9 mouse cellular contexts compared by ENCODE assay signal in the genomic region with DNA sequence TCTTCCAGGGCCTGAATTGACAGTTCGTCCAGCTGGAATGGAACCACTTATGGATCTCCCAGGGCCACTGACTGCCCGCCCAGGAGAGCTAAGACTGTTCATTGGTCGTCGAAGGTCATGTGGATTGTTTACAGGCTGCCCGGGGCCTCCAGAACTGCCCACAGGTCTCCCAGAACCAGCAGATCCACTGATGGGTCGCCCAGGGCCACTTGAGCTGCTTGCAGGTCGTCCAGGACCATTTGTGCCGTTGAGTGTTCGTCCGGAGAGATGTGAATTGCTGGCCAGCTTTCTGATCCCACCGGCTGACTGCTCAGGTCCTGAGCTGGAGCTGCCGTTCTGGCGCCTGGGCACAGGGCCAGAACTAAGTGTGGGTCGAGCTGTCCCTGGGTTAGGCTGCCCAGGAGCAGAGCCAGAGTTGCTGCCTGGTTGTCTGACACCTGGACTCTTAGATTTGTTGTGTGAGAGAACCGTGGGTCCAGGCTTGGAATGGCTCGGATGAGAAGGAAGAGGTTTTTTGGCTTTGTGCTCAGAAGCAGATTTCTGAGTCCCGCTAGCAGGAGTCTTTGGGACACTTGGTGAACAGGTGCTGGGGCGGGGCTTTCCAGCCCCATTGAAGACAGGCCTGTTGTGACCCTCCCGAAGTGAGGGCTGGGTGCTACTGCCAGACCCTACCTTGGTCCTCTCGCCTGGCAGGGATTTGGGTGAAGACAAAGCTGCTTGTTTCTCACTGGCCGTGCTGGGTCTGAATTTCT. TPM values are rescaled to one million over a fixed set of nuclear protein-coding genes. Genes with fewer than 3 reads are reported as not detected.
DNase-seq lines count a peak whose midpoint lies in the region; ATAC-seq lines count a peak whose summit lies in the region.
"Had no signal": no experiment of that assay in that cellular context is flagged by ENCODE, and none has a peak within 500 bp of the region (broad histone marks: within the 10 kb centered on the region; RNA-seq: fewer than 3 reads in every experiment).

No protein-coding gene starts in this region.

- H3K36me3 ChIP-seq in hindbrain, embryonic 15.5 days = peaks cover 54% of the 10 kb centered on the region
- peaks cover 60% of the 10 kb centered on the region for H3K36me3 ChIP-seq in hindbrain, embryonic 14.5 days (replicated peaks; ENCODE audit: control insufficient read depth, insufficient read depth)
- H3K36me3 ChIP-seq in heart, embryonic 14.5 days (ENCODE audit: control insufficient read depth, insufficient read depth, low read length) = peaks cover 66% of the 10 kb centered on the region
- H3K36me3 ChIP-seq in liver, embryonic 16.5 days (ENCODE audit: control insufficient read depth, insufficient read depth) = peaks cover 40% of the 10 kb centered on the region
- H3K36me3 ChIP-seq in embryonic facial prominence, embryonic 10.5 days (replicated peaks) = peaks cover 66% of the 10 kb centered on the region

- no peak for DNase-seq in hindbrain, embryonic 14.5 days (ENCODE audit: low spot score)
- DNase-seq in cerebellum, adult 18-20 months = peak; percentile 74 to 82
- DNase-seq in thymus, postnatal 36 days = no peak
- no peak for DNase-seq in embryonic facial prominence, embryonic 10.5 days (ENCODE audit: low spot score)

- no peaks in the 10 kb centered on the region for H3K9me3 ChIP-seq in hindbrain, embryonic 15.5 days
- no peaks in the 10 kb centered on the region for H3K9me3 ChIP-seq in hindbrain, embryonic 14.5 days (ENCODE audit: control insufficient read depth, low read length)
- no peaks in the 10 kb centered on the region for H3K9me3 ChIP-seq in heart, embryonic 14.5 days (ENCODE audit: control insufficient read depth, low read length)
- no peaks in the 10 kb centered on the region for H3K9me3 ChIP-seq in liver, embryonic 16.5 days (replicated peaks; ENCODE audit: control insufficient read depth, low read length)
- no peaks in the 10 kb centered on the region for H3K9me3 ChIP-seq in embryonic facial prominence, embryonic 10.5 days
- H3K9me3 ChIP-seq: limb, embryonic 12.5 days had no signal

- peak; percentile 45; the same call in 1 of the 2 replicates for ATAC-seq in hindbrain, embryonic 15.5 days (ENCODE audit: low FRiP score, low read depth)
- ATAC-seq in hindbrain, embryonic 14.5 days (ENCODE audit: low FRiP score) = no peak
- ATAC-seq in heart, embryonic 14.5 days (ENCODE audit: insufficient number of reproducible peaks, insufficient read depth, low FRiP score, low read depth) = 0 out of 2 replicates have a peak, but pooled peaks have one; percentile 67
- ATAC-seq in liver, embryonic 16.5 days (ENCODE audit: low read depth) = no peak
- ATAC-seq in erythroid progenitor cell, adult 5-6 weeks (replicated peaks; ENCODE audit: low FRiP score, poor library complexity, severe bottlenecking) = no peak

- H3K27me3 ChIP-seq in hindbrain, embryonic 15.5 days = no peaks in the 10 kb centered on the region
- H3K27me3 ChIP-seq in hindbrain, embryonic 14.5 days (ENCODE audit: control insufficient read depth, insufficient read depth, low read length) = no peaks in the 10 kb centered on the region
- no peaks in the 10 kb centered on the region for H3K27me3 ChIP-seq in heart, embryonic 14.5 days (ENCODE audit: control insufficient read depth, insufficient read depth, low read length)
- H3K27me3 ChIP-seq in liver, embryonic 16.5 days (ENCODE audit: control insufficient read depth, insufficient read depth, low read depth, low read length) = no peaks in the 10 kb centered on the region
- no peaks in the 10 kb centered on the region for H3K27me3 ChIP-seq in embryonic facial prominence, embryonic 10.5 days (replicated peaks; ENCODE audit: low read depth, poor library complexity, severe bottlenecking)
- H3K27me3 ChIP-seq: limb, embryonic 12.5 days had no signal

- H3K4me1 ChIP-seq in hindbrain, embryonic 15.5 days (replicated peaks) = peaks cover 27% of the 10 kb centered on the region
- H3K4me1 ChIP-seq in hindbrain, embryonic 14.5 days (replicated peaks; ENCODE audit: control insufficient read depth, insufficient read depth, low read length) = peaks cover 19% of the 10 kb centered on the region; the same call in 1 of the 2 replicates
- peaks cover 7 to 43% of the 10 kb centered on the region in 2 experiments; a peak in 3 of 4 replicates for H3K4me1 ChIP-seq in heart, embryonic 14.5 days (ENCODE audit: control insufficient read depth in 2 of 2, insufficient read depth in 2 of 2, low read length in 2 of 2)
- H3K4me1 ChIP-seq in liver, embryonic 16.5 days (ENCODE audit: control insufficient read depth, low read depth, low read length) = peaks cover 63% of the 10 kb centered on the region
- H3K4me1 ChIP-seq in embryonic facial prominence, embryonic 10.5 days = peaks cover 17% of the 10 kb centered on the region

- no peak overlapping the region for H3K27ac ChIP-seq in hindbrain, embryonic 15.5 days (replicated peaks)
- no peak overlapping the region for H3K27ac ChIP-seq in hindbrain, embryonic 14.5 days
- H3K27ac ChIP-seq in heart, embryonic 14.5 days (replicated peaks in 1 of 2; ENCODE audit: control insufficient read depth in 1 of 2, insufficient read depth in 1 of 2, low read depth in 2 of 2, low read length in 2 of 2) = peak overlapping the region in 1 of 2 experiments; percentile 31; a peak in 2 of 4 replicates
- H3K27ac ChIP-seq in liver, embryonic 16.5 days (ENCODE audit: low read length) = peak overlapping the region; percentile 79
- no peak overlapping the region for H3K27ac ChIP-seq in embryonic facial prominence, embryonic 10.5 days (replicated peaks)
- H3K27ac ChIP-seq: limb, embryonic 12.5 days had no signal

- H3K9ac ChIP-seq in hindbrain, embryonic 15.5 days = no peak overlapping the region
- no peak overlapping the region for H3K9ac ChIP-seq in hindbrain, embryonic 14.5 days
- H3K9ac ChIP-seq in heart, embryonic 14.5 days (ENCODE audit: low read length) = no peak overlapping the region; the same call in 1 of the 2 replicates
- peak overlapping the region; percentile 1; the same call in 1 of the 2 replicates for H3K9ac ChIP-seq in liver, embryonic 16.5 days (ENCODE audit: low read depth, low read length)
- H3K9ac ChIP-seq: limb, embryonic 12.5 days had no signal

- no peak overlapping the region for H3K4me2 ChIP-seq in hindbrain, embryonic 15.5 days
- no peak overlapping the region for H3K4me2 ChIP-seq in hindbrain, embryonic 14.5 days (replicated peaks)
- peak overlapping the region; percentile 27; the same call in 1 of the 2 replicates for H3K4me2 ChIP-seq in heart, embryonic 14.5 days (ENCODE audit: low read length)
- no peak overlapping the region for H3K4me2 ChIP-seq in liver, embryonic 16.5 days (ENCODE audit: low read depth, low read length)
- H3K4me2 ChIP-seq: limb, embryonic 12.5 days had no signal

- H3K4me3 ChIP-seq in hindbrain, embryonic 15.5 days = no peak overlapping the region
- H3K4me3 ChIP-seq in hindbrain, embryonic 14.5 days (replicated peaks; ENCODE audit: low read length) = no peak overlapping the region
- H3K4me3 ChIP-seq in heart, embryonic 14.5 days (ENCODE audit: control insufficient read depth in 1 of 2, insufficient read depth in 1 of 2, low read depth in 1 of 2, low read length in 2 of 2) = no peak overlapping the region
- H3K4me3 ChIP-seq in liver, embryonic 16.5 days (ENCODE audit: low read depth, low read length) = no peak overlapping the region
- no peak overlapping the region for H3K4me3 ChIP-seq in embryonic facial prominence, embryonic 10.5 days
- H3K4me3 ChIP-seq: limb, embryonic 12.5 days had no signal

- 83% methylated on average over 21 of the region's 21 CpGs for WGBS in hindbrain, embryonic 15.5 days
- WGBS in hindbrain, embryonic 14.5 days = 87% methylated on average over 21 of the region's 21 CpGs
- WGBS in heart, embryonic 14.5 days = 59% methylated on average over 21 of the region's 21 CpGs
- WGBS in liver, embryonic 16.5 days (ENCODE audit: insufficient replicate concordance) = 73% methylated on average over 21 of the region's 21 CpGs
- WGBS in embryonic facial prominence, embryonic 10.5 days = 89% methylated on average over 21 of the region's 21 CpGs

RNA-seq across cellular contexts. Expression of gene Spty2d1, which starts 10.4 kb away (rescaled TPM):
- polyA plus RNA-seq in hindbrain, embryonic 15.5 days (2015; fragmentation: Nextera tagmentation; extraction: Ambion mirVana) = 8.3 and 8.4 TPM in 2 replicates
- polyA plus RNA-seq in hindbrain, embryonic 14.5 days (2014; fragmentation: Nextera tagmentation; extraction: Ambion mirVana) = 7.7 and 8.0 TPM in 2 replicates
- 13.0 and 14.0 TPM in 2 replicates for polyA plus RNA-seq in heart, embryonic 14.5 days (2014; fragmentation: Nextera tagmentation; extraction: Ambion mirVana)
- polyA plus RNA-seq in liver, embryonic 16.5 days (2015; fragmentation: Nextera tagmentation; extraction: Ambion mirVana) = 12.1 and 12.6 TPM in 2 replicates
- 12.4 and 12.8 TPM in 2 replicates for polyA plus RNA-seq in embryonic facial prominence, embryonic 10.5 days (2016; fragmentation: Nextera tagmentation; extraction: Ambion mirVana)
- total RNA-seq in erythroid progenitor cell, adult 5-6 weeks (2015; ENCODE audit: low replicate concordance) = 23.1 and 34.8 TPM in 2 replicates
- 22.1 and 25.8 TPM in 2 replicates for total RNA-seq in erythroid progenitor cell, adult 5-6 weeks (2017; ENCODE audit: low replicate concordance)

RNA-seq across cellular contexts. Expression of gene Gm9999, which starts 14.4 kb away (rescaled TPM):
- polyA plus RNA-seq in hindbrain, embryonic 15.5 days (2015; fragmentation: Nextera tagmentation; extraction: Ambion mirVana) = not detected in 2 replicates
- not detected in 2 replicates for polyA plus RNA-seq in hindbrain, embryonic 14.5 days (2014; fragmentation: Nextera tagmentation; extraction: Ambion mirVana)
- polyA plus RNA-seq in heart, embryonic 14.5 days (2014; fragmentation: Nextera tagmentation; extraction: Ambion mirVana) = not detected in 2 replicates
- not detected in 2 replicates for polyA plus RNA-seq in liver, embryonic 16.5 days (2015; fragmentation: Nextera tagmentation; extraction: Ambion mirVana)
- not detected in 2 replicates for polyA plus RNA-seq in embryonic facial prominence, embryonic 10.5 days (2016; fragmentation: Nextera tagmentation; extraction: Ambion mirVana)
- total RNA-seq in erythroid progenitor cell, adult 5-6 weeks (2015; ENCODE audit: low replicate concordance) = not detected in 2 replicates
- not detected in 2 replicates for total RNA-seq in erythroid progenitor cell, adult 5-6 weeks (2017; ENCODE audit: low replicate concordance)
- polyA plus RNA-seq: limb, embryonic 12.5 days had no signal

RNA-seq across cellular contexts. Expression of gene Uevld, which starts 39.5 kb away (rescaled TPM):
- 4.5 and 5.6 TPM in 2 replicates for polyA plus RNA-seq in hindbrain, embryonic 15.5 days (2015; fragmentation: Nextera tagmentation; extraction: Ambion mirVana)
- 5.3 and 5.6 TPM in 2 replicates for polyA plus RNA-seq in hindbrain, embryonic 14.5 days (2014; fragmentation: Nextera tagmentation; extraction: Ambion mirVana)
- polyA plus RNA-seq in heart, embryonic 14.5 days (2014; fragmentation: Nextera tagmentation; extraction: Ambion mirVana) = 9.8 TPM in 2 replicates
- 5.8 and 6.8 TPM in 2 replicates for polyA plus RNA-seq in liver, embryonic 16.5 days (2015; fragmentation: Nextera tagmentation; extraction: Ambion mirVana)
- polyA plus RNA-seq in embryonic facial prominence, embryonic 10.5 days (2016; fragmentation: Nextera tagmentation; extraction: Ambion mirVana) = 12.7 TPM in 2 replicates
- total RNA-seq in erythroid progenitor cell, adult 5-6 weeks (2015; ENCODE audit: low replicate concordance) = 19.8 and 39.0 TPM in 2 replicates
- total RNA-seq in erythroid progenitor cell, adult 5-6 weeks (2017; ENCODE audit: low replicate concordance) = 28.6 and 35.1 TPM in 2 replicates

RNA-seq across cellular contexts. Expression of gene Tmem86a, which starts 52.6 kb away (rescaled TPM):
- 25.8 and 25.9 TPM in 2 replicates for polyA plus RNA-seq in hindbrain, embryonic 15.5 days (2015; fragmentation: Nextera tagmentation; extraction: Ambion mirVana)
- polyA plus RNA-seq in hindbrain, embryonic 14.5 days (2014; fragmentation: Nextera tagmentation; extraction: Ambion mirVana) = 21.0 and 22.1 TPM in 2 replicates
- 18.0 and 18.7 TPM in 2 replicates for polyA plus RNA-seq in heart, embryonic 14.5 days (2014; fragmentation: Nextera tagmentation; extraction: Ambion mirVana)
- polyA plus RNA-seq in liver, embryonic 16.5 days (2015; fragmentation: Nextera tagmentation; extraction: Ambion mirVana) = 25.3 and 25.6 TPM in 2 replicates
- 11.3 and 11.7 TPM in 2 replicates for polyA plus RNA-seq in embryonic facial prominence, embryonic 10.5 days (2016; fragmentation: Nextera tagmentation; extraction: Ambion mirVana)
- total RNA-seq in erythroid progenitor cell, adult 5-6 weeks (2015; ENCODE audit: low replicate concordance) = 3.6 and 10.1 TPM in 2 replicates
- 0.13 TPM in 1 of 2 replicates, not detected in the other for total RNA-seq in erythroid progenitor cell, adult 5-6 weeks (2017; ENCODE audit: low replicate concordance)

Comparison
In these comparisons a context has a peak if more than half of its experiments do, and no peak if none do; other contexts are left out.
1. ATAC-seq: peak in hindbrain, embryonic 15.5 days (single experiment) and heart, embryonic 14.5 days (single experiment); none in hindbrain, embryonic 14.5 days (single experiment), liver, embryonic 16.5 days (single experiment) and erythroid progenitor cell, adult 5-6 weeks (single experiment).
2. DNase-seq: peak in cerebellum, adult 18-20 months (2 of 2); none in hindbrain, embryonic 14.5 days (single experiment), thymus, postnatal 36 days (0 of 2) and embryonic facial prominence, embryonic 10.5 days (single experiment).